Mouse (Mus musculus) neural tube, embryonic 10.5 days (tissue): ENCODE results near the gene Phf21a.
A peak's percentile ranks its signal among the peaks of the same experiment; 100 is the strongest.

Experiments used
- DNase-seq: peaks from one replicate; pipeline ENCODE4 v3.0.0-alpha.2; 2017; ENCODE audit warnings: low spot score; ENCODE audit errors: extremely low spot score

Phf21a gene

GRCm38 (mm10) chr2:92175002-92175401 is 82.1 kb downstream of the Phf21a start:
- no peak for DNase-seq

- no peak for DNase-seq
These were observed 83.4 kb downstream of the Phf21a start for GRCm38 (mm10) chr2:92176292-92176691.

- DNase-seq = peak; percentile 37
These were observed 89.3 kb downstream of the Phf21a start for GRCm38 (mm10) chr2:92182146-92182756.

- peak; percentile 86 for DNase-seq
These were observed 90.1 kb downstream of the Phf21a start for GRCm38 (mm10) chr2:92182981-92183501.

- DNase-seq = peak; percentile 94
These were observed 90.7 kb downstream of the Phf21a start for GRCm38 (mm10) chr2:92183613-92184076.

GRCm38 (mm10) chr2:92184077-92184921 is 91.4 kb downstream of the Phf21a start:
- DNase-seq = peak; percentile 73

GRCm38 (mm10) chr2:92185062-92185765 is 92.3 kb downstream of the Phf21a start:
- DNase-seq = peak; percentile 78

GRCm38 (mm10) chr2:92185766-92186450 is 93.0 kb downstream of the Phf21a start:
- no peak for DNase-seq

GRCm38 (mm10) chr2:92187061-92187460 is 94.1 kb downstream of the Phf21a start:
- no peak for DNase-seq

GRCm38 (mm10) chr2:92188744-92189143 is 95.8 kb downstream of the Phf21a start:
- no peak for DNase-seq

- no peak for DNase-seq
These were observed 98.0 kb downstream of the Phf21a start for GRCm38 (mm10) chr2:92190960-92191359.

- no peak for DNase-seq
These were observed 99.1 kb downstream of the Phf21a start for GRCm38 (mm10) chr2:92191826-92192581.

GRCm38 (mm10) chr2:92198126-92198525 is 105.2 kb downstream of the Phf21a start:
- no peak for DNase-seq

- no peak for DNase-seq
These were observed 105.8 kb downstream of the Phf21a start for GRCm38 (mm10) chr2:92198747-92199146.

- DNase-seq = no peak
These were observed 106.8 kb downstream of the Phf21a start for GRCm38 (mm10) chr2:92199562-92200286.

GRCm38 (mm10) chr2:92202319-92203040 is 109.6 kb downstream of the Phf21a start:
- DNase-seq = no peak

GRCm38 (mm10) chr2:92205010-92205639 is 112.2 kb downstream of the Phf21a start:
- no peak for DNase-seq

- DNase-seq = no peak
These were observed 117.5 kb downstream of the Phf21a start for GRCm38 (mm10) chr2:92210409-92210808.

GRCm38 (mm10) chr2:92221431-92221830 is 128.5 kb downstream of the Phf21a start:
- DNase-seq = no peak
